Mouse (Mus musculus): ENCODE data around the gene St8sia1.

DNA sequence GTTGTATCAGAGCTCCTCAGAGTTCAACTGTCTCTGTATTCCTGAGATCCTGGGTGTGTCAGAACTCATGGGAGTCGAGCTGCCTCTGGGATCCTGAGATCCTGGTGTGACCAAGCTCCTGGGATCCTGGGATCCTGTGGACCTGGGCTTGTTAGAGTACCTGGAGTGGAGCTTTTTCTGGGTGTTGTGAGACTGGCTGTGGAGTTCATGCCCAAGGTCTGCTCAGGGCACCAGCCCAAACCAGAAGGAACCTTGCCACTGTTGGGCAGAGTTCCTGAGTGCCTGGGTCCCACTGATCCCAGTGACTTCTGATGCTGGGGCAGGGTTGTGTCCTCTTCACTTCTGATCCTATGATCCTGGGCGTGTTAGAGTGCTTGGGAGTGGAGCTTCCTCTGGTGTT is 8.0 kb upstream of the St8sia1 start:
- TF ChIP-seq CTCF (IDR thresholded peaks at IDR 0.05 in 2 of 3, conservative IDR thresholded peaks at IDR 0.05 in 1 of 3; ENCODE audit: control insufficient read depth in 1 of 3, insufficient read depth in 1 of 3, low read depth in 2 of 3, low read length in 3 of 3, poor library complexity in 1 of 3, severe bottlenecking in 1 of 3): no peak
- TF ChIP-seq TBP (IDR thresholded peaks at IDR 0.05; ENCODE audit: low read depth, low read length): no peak
- TF ChIP-seq POLR2AphosphoS2 (IDR thresholded peaks at IDR 0.05; ENCODE audit: low read length): no peak
- no peak for TF ChIP-seq CHD1 (IDR thresholded peaks at IDR 0.05; ENCODE audit: low read depth, low read length)
- TF ChIP-seq RCOR1 (IDR thresholded peaks at IDR 0.05; ENCODE audit: low read depth, low read length): no peak
- no peak for TF ChIP-seq CHD2 (IDR thresholded peaks at IDR 0.05; ENCODE audit: low read length)
